Comparison of ENCODE assay signal across 10 mouse cellular contexts in the genomic region with DNA sequence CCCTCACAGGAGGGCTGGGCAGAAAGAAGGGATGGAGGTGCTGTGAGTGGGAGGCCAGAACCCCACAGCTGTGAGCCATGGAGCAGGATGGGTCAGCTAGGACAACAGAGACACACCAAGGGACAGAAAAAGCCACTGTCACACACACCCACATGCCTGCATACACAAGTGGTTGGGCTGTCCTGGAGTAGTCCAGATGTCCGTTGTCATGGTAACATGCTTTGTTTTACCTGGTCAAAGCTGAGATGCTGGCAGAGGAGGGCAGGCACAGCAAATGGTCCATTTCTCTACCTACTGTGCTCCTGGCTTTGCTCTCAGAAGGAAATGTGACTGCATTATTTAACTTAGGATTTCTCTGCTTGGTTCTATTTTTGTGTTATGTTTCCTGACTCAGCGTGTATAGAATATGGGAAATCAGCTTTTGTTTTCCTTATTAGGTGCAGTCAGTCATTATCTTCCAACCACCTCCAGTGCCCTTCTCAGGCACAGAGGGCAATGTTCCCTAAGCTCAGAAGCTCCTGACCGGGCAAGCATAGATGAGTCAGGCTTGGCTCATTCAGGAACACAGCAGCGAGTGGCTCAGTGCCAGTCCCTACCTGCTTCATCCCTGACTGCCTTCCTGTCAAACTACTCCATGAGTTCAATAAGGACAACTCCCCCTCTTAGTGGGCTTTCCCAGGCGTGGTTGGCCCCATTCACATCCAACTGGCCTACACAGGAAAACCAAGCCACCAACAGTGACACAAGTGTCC.
DNase-seq lines count a peak whose midpoint lies in the region; ATAC-seq and TF ChIP-seq lines count a peak whose summit lies in the region.
"Had no signal": no experiment of that assay in that cellular context is flagged by ENCODE, and none has a peak within 500 bp of the region (broad histone marks: within the 10 kb centered on the region; RNA-seq: fewer than 3 reads in every experiment).

No protein-coding gene starts in this region.

- no peaks in the 10 kb centered on the region for H3K9me3 ChIP-seq in hindbrain, postnatal 0 days (ENCODE audit: low read length)
- no peaks in the 10 kb centered on the region for H3K9me3 ChIP-seq in hindbrain, embryonic 10.5 days
- H3K9me3 ChIP-seq in midbrain, embryonic 13.5 days: no peaks in the 10 kb centered on the region
- H3K9me3 ChIP-seq in midbrain, embryonic 11.5 days (ENCODE audit: control insufficient read depth, low read length): no peaks in the 10 kb centered on the region
- no peaks in the 10 kb centered on the region for H3K9me3 ChIP-seq in midbrain, embryonic 15.5 days
- H3K9me3 ChIP-seq: limb, embryonic 13.5 days; neural tube, embryonic 12.5 days had no signal

- no peak overlapping the region for H3K4me3 ChIP-seq in hindbrain, postnatal 0 days (ENCODE audit: low read length)
- H3K4me3 ChIP-seq in hindbrain, embryonic 10.5 days: no peak overlapping the region
- no peak overlapping the region for H3K4me3 ChIP-seq in midbrain, embryonic 13.5 days (replicated peaks)
- no peak overlapping the region for H3K4me3 ChIP-seq in midbrain, embryonic 11.5 days (ENCODE audit: low read depth, low read length)
- H3K4me3 ChIP-seq in midbrain, embryonic 15.5 days: no peak overlapping the region
- H3K4me3 ChIP-seq: limb, embryonic 13.5 days; neural tube, embryonic 12.5 days had no signal

- no peak for TF ChIP-seq CTCF in hindbrain, postnatal 0 days (IDR thresholded peaks at IDR 0.05; ENCODE audit: low read depth)

- WGBS in hindbrain, postnatal 0 days: 69% methylated on average over 5 of the region's 5 CpGs
- WGBS in hindbrain, embryonic 10.5 days: 74% methylated on average over 5 of the region's 5 CpGs
- WGBS in midbrain, embryonic 13.5 days: 77% methylated on average over 5 of the region's 5 CpGs
- WGBS in midbrain, embryonic 11.5 days: 74% methylated on average over 5 of the region's 5 CpGs
- WGBS in midbrain, embryonic 15.5 days: 78% methylated on average over 5 of the region's 5 CpGs

- H3K27me3 ChIP-seq in hindbrain, postnatal 0 days (ENCODE audit: insufficient read depth, low read length): no peaks in the 10 kb centered on the region
- H3K27me3 ChIP-seq in hindbrain, embryonic 10.5 days (ENCODE audit: insufficient read depth, poor library complexity, severe bottlenecking): no peaks in the 10 kb centered on the region
- H3K27me3 ChIP-seq in midbrain, embryonic 13.5 days: no peaks in the 10 kb centered on the region
- H3K27me3 ChIP-seq in midbrain, embryonic 11.5 days (ENCODE audit: control insufficient read depth, insufficient read depth, low read length): no peaks in the 10 kb centered on the region
- H3K27me3 ChIP-seq in midbrain, embryonic 15.5 days (replicated peaks): no peaks in the 10 kb centered on the region
- H3K27me3 ChIP-seq: limb, embryonic 13.5 days; neural tube, embryonic 12.5 days had no signal

- H3K36me3 ChIP-seq in hindbrain, postnatal 0 days (ENCODE audit: insufficient read depth, low read length): no peaks in the 10 kb centered on the region; the same call in 1 of the 2 replicates
- H3K36me3 ChIP-seq in hindbrain, embryonic 10.5 days: peaks cover 29% of the 10 kb centered on the region
- H3K36me3 ChIP-seq in midbrain, embryonic 13.5 days: peaks cover 18% of the 10 kb centered on the region
- H3K36me3 ChIP-seq in midbrain, embryonic 11.5 days (ENCODE audit: control insufficient read depth, insufficient read depth, low read length): no peaks in the 10 kb centered on the region
- H3K36me3 ChIP-seq in midbrain, embryonic 15.5 days (replicated peaks): no peaks in the 10 kb centered on the region
- H3K36me3 ChIP-seq: neural tube, embryonic 12.5 days had no signal

- no peak overlapping the region for H3K9ac ChIP-seq in hindbrain, postnatal 0 days (replicated peaks; ENCODE audit: low read length)
- H3K9ac ChIP-seq in midbrain, embryonic 13.5 days (replicated peaks): no peak overlapping the region
- no peak overlapping the region for H3K9ac ChIP-seq in midbrain, embryonic 11.5 days (ENCODE audit: low read length)
- no peak overlapping the region for H3K9ac ChIP-seq in midbrain, embryonic 15.5 days
- H3K9ac ChIP-seq: limb, embryonic 13.5 days; neural tube, embryonic 12.5 days had no signal

- ATAC-seq in hindbrain, postnatal 0 days: 0 out of 2 replicates have a peak, but pooled peaks have one; percentile 15
- ATAC-seq in midbrain, embryonic 13.5 days: 0 out of 2 replicates have a peak, but pooled peaks have one; percentile 40
- no peak for ATAC-seq in midbrain, embryonic 11.5 days (ENCODE audit: low FRiP score)
- ATAC-seq in midbrain, embryonic 15.5 days (replicated peaks): peak; percentile 53

- H3K4me2 ChIP-seq in hindbrain, postnatal 0 days (ENCODE audit: low read depth, low read length): no peak overlapping the region
- no peak overlapping the region for H3K4me2 ChIP-seq in midbrain, embryonic 13.5 days (replicated peaks)
- H3K4me2 ChIP-seq in midbrain, embryonic 11.5 days: no peak overlapping the region
- no peak overlapping the region for H3K4me2 ChIP-seq in midbrain, embryonic 15.5 days
- H3K4me2 ChIP-seq: limb, embryonic 13.5 days; neural tube, embryonic 12.5 days had no signal

- peak; percentile 21 for DNase-seq in hindbrain, postnatal 0 days (ENCODE audit: low spot score)
- DNase-seq in hindbrain, embryonic 10.5 days (ENCODE audit: low spot score): no peak
- no peak for DNase-seq in midbrain, embryonic 11.5 days (ENCODE audit: low spot score, missing footprints)
- peak; percentile 80 to 83 for DNase-seq in cerebellum, adult 18-20 months
- no peak for DNase-seq in natural killer cell, adult 2 months (ENCODE audit: low spot score in 2 of 2)
- no peak for DNase-seq in right cerebral cortex, postnatal 14 days

- no peak overlapping the region for H3K27ac ChIP-seq in hindbrain, postnatal 0 days
- no peak overlapping the region for H3K27ac ChIP-seq in hindbrain, embryonic 10.5 days
- 0 out of 2 replicates have a peak overlapping the region, but pooled peaks have one; percentile 5 for H3K27ac ChIP-seq in midbrain, embryonic 13.5 days
- H3K27ac ChIP-seq in midbrain, embryonic 11.5 days (ENCODE audit: low read depth, low read length): no peak overlapping the region
- no peak overlapping the region for H3K27ac ChIP-seq in midbrain, embryonic 15.5 days
- H3K27ac ChIP-seq: limb, embryonic 13.5 days; neural tube, embryonic 12.5 days had no signal

- peaks cover 4% of the 10 kb centered on the region; the same call in 1 of the 2 replicates for H3K4me1 ChIP-seq in hindbrain, postnatal 0 days (ENCODE audit: insufficient read depth, low read length)
- peaks cover 13% of the 10 kb centered on the region for H3K4me1 ChIP-seq in hindbrain, embryonic 10.5 days (replicated peaks)
- H3K4me1 ChIP-seq in midbrain, embryonic 13.5 days (replicated peaks): peaks cover 35% of the 10 kb centered on the region
- peaks cover 3% of the 10 kb centered on the region for H3K4me1 ChIP-seq in midbrain, embryonic 11.5 days (ENCODE audit: control insufficient read depth, insufficient read depth, low read length)
- peaks cover 14% of the 10 kb centered on the region for H3K4me1 ChIP-seq in midbrain, embryonic 15.5 days
- H3K4me1 ChIP-seq: limb, embryonic 13.5 days had no signal

Comparison
In these comparisons a context has a peak if more than half of its experiments do, and no peak if none do; other contexts are left out.
1. DNase-seq: peak in hindbrain, postnatal 0 days (single experiment) and cerebellum, adult 18-20 months (2 of 2); none in hindbrain, embryonic 10.5 days (single experiment), midbrain, embryonic 11.5 days (single experiment), natural killer cell, adult 2 months (0 of 2) and right cerebral cortex, postnatal 14 days (single experiment).